Comparison of ENCODE assay signal across 17 mouse cellular contexts in the genomic region with DNA sequence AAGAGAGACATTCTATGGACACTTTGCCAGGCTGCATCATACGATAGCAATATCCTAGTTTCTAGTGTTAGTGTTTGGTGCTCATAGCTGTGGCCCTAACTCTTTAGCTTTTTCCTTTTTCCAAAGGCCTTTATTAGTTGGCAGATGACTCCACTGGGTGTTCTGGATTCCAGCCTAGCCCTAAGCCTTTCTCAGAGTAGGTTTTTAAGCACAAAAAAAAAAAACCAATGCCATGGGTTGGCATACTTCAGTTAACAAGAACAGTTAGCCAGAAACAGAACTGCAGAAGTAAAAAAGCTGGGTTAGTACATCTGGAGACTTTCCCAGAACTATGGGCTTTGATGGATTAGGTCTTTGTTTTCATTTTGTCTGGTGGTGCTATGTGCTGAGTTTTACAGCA. TPM values are rescaled to one million over a fixed set of nuclear protein-coding genes. Genes with fewer than 3 reads are reported as not detected.
A peak's percentile ranks its signal among the peaks of the same experiment; 100 is the strongest.
DNase-seq lines count a peak whose midpoint lies in the region; TF ChIP-seq lines count a peak whose summit lies in the region.
"Had no signal": no experiment of that assay in that cellular context is flagged by ENCODE, and none has a peak within 500 bp of the region (broad histone marks: within the 10 kb centered on the region; RNA-seq: fewer than 3 reads in every experiment).

No protein-coding gene starts in this region.

- TF ChIP-seq POLR2A in embryonic fibroblast, embryonic 13.5 days (IDR thresholded peaks at IDR 0.05; ENCODE audit: low read depth, low read length) = no peak

- no peaks in the 10 kb centered on the region for H3K4me1 ChIP-seq in embryonic fibroblast, embryonic 13.5 days (ENCODE audit: control insufficient read depth, insufficient read depth, low read length)
- H3K4me1 ChIP-seq: embryonic facial prominence, embryonic 15.5 days; forebrain, embryonic 12.5 days; heart, embryonic 15.5 days; hindbrain, embryonic 10.5 days; hindbrain, embryonic 15.5 days had no signal

- no peak for DNase-seq in gastrocnemius, adult 2 months
- DNase-seq in gastrocnemius, postnatal 4 days (ENCODE audit: low spot score in 2 of 2) = no peak
- peak; percentile 7 for DNase-seq in lung, postnatal 10 days
- no peak for DNase-seq in lung, postnatal 36 days
- peak; percentile 80 for DNase-seq in adipocyte (ENCODE audit: low spot score)
- no peak for DNase-seq in left cerebral cortex, adult 18-20 months (ENCODE audit: low spot score in 2 of 2)
- no peak for DNase-seq in thymus, postnatal 25 days
- DNase-seq: adrenal gland, postnatal 14 days; gastrocnemius, postnatal 36 days; heart, adult 2 months; heart, postnatal 14 days had no signal

- no peak for TF ChIP-seq CTCF in gastrocnemius, adult 2 months (IDR thresholded peaks at IDR 0.05)
- no peak for TF ChIP-seq CTCF in embryonic fibroblast, embryonic 13.5 days (IDR thresholded peaks at IDR 0.05; ENCODE audit: borderline replicate concordance, insufficient read depth, low read length)

- no peak overlapping the region for H3K4me3 ChIP-seq in gastrocnemius, adult 2 months
- H3K4me3 ChIP-seq in embryonic fibroblast, embryonic 13.5 days (ENCODE audit: insufficient read depth, low read length) = no peak overlapping the region
- H3K4me3 ChIP-seq: embryonic facial prominence, embryonic 15.5 days; forebrain, embryonic 12.5 days; heart, adult 2 months; heart, embryonic 15.5 days; hindbrain, embryonic 10.5 days; hindbrain, embryonic 15.5 days had no signal

- intact Hi-C loops in gastrocnemius, adult 2 months (cut with DNase I) = no loop called here

- H3K27ac ChIP-seq in gastrocnemius, adult 2 months = peak overlapping the region; percentile 6; the same call in 1 of the 2 replicates
- peak overlapping the region; percentile 93 for H3K27ac ChIP-seq in embryonic fibroblast, embryonic 13.5 days (ENCODE audit: insufficient read depth, low read length)
- H3K27ac ChIP-seq: embryonic facial prominence, embryonic 15.5 days; forebrain, embryonic 12.5 days; heart, adult 2 months; heart, embryonic 15.5 days; hindbrain, embryonic 10.5 days; hindbrain, embryonic 15.5 days had no signal

RNA-seq across cellular contexts. Expression of a gene that starts 12.2 kb away (rescaled TPM):
- total RNA-seq in gastrocnemius, adult 2 months (2021) = 100 to 1,000 TPM; 111 to 149 TPM
- 100 to 1,000 TPM; 179 to 189 TPM for total RNA-seq in gastrocnemius, postnatal 4 days (2021)
- polyA plus RNA-seq in embryonic fibroblast, embryonic 13.5 days (2011; ENCODE audit: insufficient read length, low read depth, missing spikeins) = 713 and 939 TPM in 2 replicates
- total RNA-seq in left cerebral cortex, adult 18-20 months (2021) = 100 to 1,000 TPM; 117 to 124 TPM

RNA-seq across cellular contexts. Expression of a gene that starts 46.0 kb away (rescaled TPM):
- 10 to 100 TPM; 40.4 to 47.8 TPM for total RNA-seq in gastrocnemius, adult 2 months (2021)
- total RNA-seq in gastrocnemius, postnatal 4 days (2021) = 10 to 100 TPM; 36.5 to 41.9 TPM
- polyA plus RNA-seq in embryonic fibroblast, embryonic 13.5 days (2011; ENCODE audit: insufficient read length, low read depth, missing spikeins) = 36.8 and 41.0 TPM in 2 replicates
- total RNA-seq in left cerebral cortex, adult 18-20 months (2021) = 10 to 100 TPM; 20.4 to 23.8 TPM

Comparison
In these comparisons a context has a peak if more than half of its experiments do, and no peak if none do; other contexts are left out.
1. DNase-seq: peak in lung, postnatal 10 days (single experiment) and adipocyte (single experiment); none in gastrocnemius, adult 2 months (single experiment), gastrocnemius, postnatal 4 days (0 of 2), lung, postnatal 36 days (single experiment), left cerebral cortex, adult 18-20 months (0 of 2) and thymus, postnatal 25 days (single experiment).